Comparison of ENCODE assay signal across 9 mouse cellular contexts in genomic region chr3:134828492-134828874, GRCm38 (mm10). TPM values are rescaled to one million over a fixed set of nuclear protein-coding genes. Genes with fewer than 3 reads are reported as not detected.
DNase-seq lines count a peak whose midpoint lies in the region; ATAC-seq and TF ChIP-seq lines count a peak whose summit lies in the region.
"Had no signal": no experiment of that assay in that cellular context is flagged by ENCODE, and none has a peak within 500 bp of the region (broad histone marks: within the 10 kb centered on the region; RNA-seq: fewer than 3 reads in every experiment).

No protein-coding gene starts in this region.

- DNase-seq in lung, adult 2 months = no peak
- DNase-seq in limb, embryonic 14.5 days (ENCODE audit: low spot score) = no peak
- no peak for DNase-seq in spleen, postnatal 4 days (ENCODE audit: low spot score in 2 of 2)
- no peak for DNase-seq in urinary bladder, postnatal 4 days (ENCODE audit: low spot score in 2 of 2)
- no peak for DNase-seq in adrenal gland, adult 8-10 months
- DNase-seq: lung, postnatal 36 days had no signal

- TF ChIP-seq POLR2A in lung, adult 2 months (IDR thresholded peaks at IDR 0.05; ENCODE audit: borderline replicate concordance, extremely low read depth, low read depth, low read length) = no peak
- TF ChIP-seq POLR2A in limb, embryonic 14.5 days (IDR thresholded peaks at IDR 0.05; ENCODE audit: borderline replicate concordance, extremely low read depth, insufficient read depth, insufficient read length) = no peak

- H3K36me3 ChIP-seq in lung, embryonic 15.5 days = no peaks in the 10 kb centered on the region
- no peaks in the 10 kb centered on the region for H3K36me3 ChIP-seq in forebrain, embryonic 16.5 days (ENCODE audit: control insufficient read depth, insufficient read depth)
- no peaks in the 10 kb centered on the region for H3K36me3 ChIP-seq in limb, embryonic 14.5 days (ENCODE audit: control insufficient read depth, insufficient read depth, low read length)
- no peaks in the 10 kb centered on the region for H3K36me3 ChIP-seq in stomach, embryonic 15.5 days

- H3K4me2 ChIP-seq in lung, embryonic 15.5 days = peak overlapping the region; percentile 62
- peak overlapping the region; percentile 98 for H3K4me2 ChIP-seq in forebrain, embryonic 16.5 days (ENCODE audit: low read length)
- peak overlapping the region; percentile 80 for H3K4me2 ChIP-seq in limb, embryonic 14.5 days (replicated peaks; ENCODE audit: low read depth, low read length, severe bottlenecking)
- H3K4me2 ChIP-seq in stomach, embryonic 15.5 days = peak overlapping the region; percentile 91

- no peak overlapping the region for H3K27ac ChIP-seq in lung, embryonic 15.5 days
- H3K27ac ChIP-seq in forebrain, embryonic 16.5 days (ENCODE audit: low read length) = no peak overlapping the region
- H3K27ac ChIP-seq in limb, embryonic 14.5 days (replicated peaks; ENCODE audit: low read depth, low read length) = no peak overlapping the region
- no peak overlapping the region for H3K27ac ChIP-seq in stomach, embryonic 15.5 days

- H3K4me3 ChIP-seq in lung, embryonic 15.5 days = peak overlapping the region; percentile 28; the same call in 1 of the 2 replicates
- no peak overlapping the region for H3K4me3 ChIP-seq in lung, adult 2 months (replicated peaks; ENCODE audit: extremely low read depth, low read depth, low read length)
- peak overlapping the region; percentile 56 for H3K4me3 ChIP-seq in forebrain, embryonic 16.5 days (replicated peaks; ENCODE audit: low read length)
- H3K4me3 ChIP-seq in limb, embryonic 14.5 days (replicated peaks; ENCODE audit: low read length) = peak overlapping the region; percentile 42
- H3K4me3 ChIP-seq in stomach, embryonic 15.5 days (replicated peaks) = peak overlapping the region; percentile 43

- no peak overlapping the region for H3K9ac ChIP-seq in lung, embryonic 15.5 days
- peak overlapping the region; percentile 43 for H3K9ac ChIP-seq in forebrain, embryonic 16.5 days (replicated peaks; ENCODE audit: low read depth, low read length)
- H3K9ac ChIP-seq in limb, embryonic 14.5 days (ENCODE audit: low read depth, low read length, severe bottlenecking) = peak overlapping the region; percentile 55
- H3K9ac ChIP-seq in stomach, embryonic 15.5 days = no peak overlapping the region

- no peaks in the 10 kb centered on the region for H3K9me3 ChIP-seq in lung, embryonic 15.5 days
- no peaks in the 10 kb centered on the region for H3K9me3 ChIP-seq in forebrain, embryonic 16.5 days (ENCODE audit: control insufficient read depth, low read length)
- no peaks in the 10 kb centered on the region for H3K9me3 ChIP-seq in limb, embryonic 14.5 days (ENCODE audit: control insufficient read depth, low read length)
- H3K9me3 ChIP-seq in stomach, embryonic 15.5 days = no peaks in the 10 kb centered on the region

- H3K27me3 ChIP-seq in lung, embryonic 15.5 days = peaks cover 14% of the 10 kb centered on the region; the same call in 1 of the 2 replicates
- H3K27me3 ChIP-seq in forebrain, embryonic 16.5 days (replicated peaks; ENCODE audit: control insufficient read depth, insufficient read depth, low read length) = no peaks in the 10 kb centered on the region
- H3K27me3 ChIP-seq in limb, embryonic 14.5 days (ENCODE audit: control insufficient read depth, insufficient read depth, low read length) = peaks cover 6% of the 10 kb centered on the region; the same call in 1 of the 2 replicates
- H3K27me3 ChIP-seq in stomach, embryonic 15.5 days (replicated peaks) = no peaks in the 10 kb centered on the region

- ATAC-seq in lung, embryonic 15.5 days (ENCODE audit: borderline replicate concordance, extremely low read depth, low FRiP score, low TSS enrichment) = no peak
- peak; percentile 51; the same call in 1 of the 2 replicates for ATAC-seq in forebrain, embryonic 16.5 days
- ATAC-seq in limb, embryonic 14.5 days (ENCODE audit: low FRiP score, low read depth) = no peak
- ATAC-seq in stomach, embryonic 15.5 days (ENCODE audit: insufficient read depth, low FRiP score, low read depth) = no peak

- H3K4me1 ChIP-seq in lung, embryonic 15.5 days = peaks cover 11% of the 10 kb centered on the region
- no peaks in the 10 kb centered on the region for H3K4me1 ChIP-seq in lung, adult 2 months (ENCODE audit: control insufficient read depth, insufficient read depth, low read length)
- H3K4me1 ChIP-seq in forebrain, embryonic 16.5 days (replicated peaks; ENCODE audit: control insufficient read depth, insufficient read depth, low read length) = peaks cover 7% of the 10 kb centered on the region
- no peaks in the 10 kb centered on the region for H3K4me1 ChIP-seq in limb, embryonic 14.5 days (ENCODE audit: control insufficient read depth, insufficient read depth, low read length)
- peaks cover 8% of the 10 kb centered on the region for H3K4me1 ChIP-seq in stomach, embryonic 15.5 days

- WGBS in lung, embryonic 15.5 days = 38% methylated on average over 6 of the region's 6 CpGs
- WGBS in lung, adult 2 months = 48% methylated on average over 6 of the region's 6 CpGs
- 54% methylated on average over 6 of the region's 6 CpGs for WGBS in forebrain, embryonic 16.5 days
- WGBS in limb, embryonic 14.5 days = 50% methylated on average over 6 of the region's 6 CpGs
- WGBS in stomach, embryonic 15.5 days = 45% methylated on average over 6 of the region's 6 CpGs

- no peak for TF ChIP-seq CTCF in lung, adult 2 months (IDR thresholded peaks at IDR 0.05; ENCODE audit: insufficient read depth, low read length)

RNA-seq across cellular contexts. Expression of gene Tacr3, which starts 0.3 kb away (rescaled TPM):
- polyA plus RNA-seq in lung, embryonic 15.5 days (2015; fragmentation: Nextera tagmentation; extraction: Ambion mirVana) = 0.04 TPM in 1 of 2 replicates, not detected in the other
- 0.04 TPM in 1 of 2 replicates, not detected in the other for polyA plus RNA-seq in lung, adult 2 months (2012; rRNA removed)
- 1.6 and 1.7 TPM in 2 replicates for polyA plus RNA-seq in forebrain, embryonic 16.5 days (2015; fragmentation: Nextera tagmentation; extraction: Ambion mirVana)
- 0.16 and 0.23 TPM in 2 replicates for polyA plus RNA-seq in limb, embryonic 14.5 days (2012; rRNA removed)
- polyA plus RNA-seq in limb, embryonic 14.5 days (2014; fragmentation: Nextera tagmentation; extraction: Ambion mirVana) = 0.18 and 0.34 TPM in 2 replicates
- polyA plus RNA-seq in stomach, embryonic 15.5 days (2015; fragmentation: Nextera tagmentation; extraction: Ambion mirVana) = 0.24 and 0.33 TPM in 2 replicates
- total RNA-seq in adrenal gland, adult 8-10 months (2022) = not detected

Comparison
In these comparisons a context has a peak if more than half of its experiments do, and no peak if none do; other contexts are left out.
1. H3K9ac ChIP-seq: peak in forebrain, embryonic 16.5 days (single experiment) and limb, embryonic 14.5 days (single experiment); none in lung, embryonic 15.5 days (single experiment) and stomach, embryonic 15.5 days (single experiment).
2. Peak in every context shown above with its lines, with median percentiles within 50 percentile points of each other: H3K4me2 ChIP-seq.